Mouse (Mus musculus) CH12F3 (cell line): ENCODE data around the gene Pold1.

Source experiments
- in situ Hi-C: fragments of 300-500 bp; cut with MboI; formaldehyde crosslinking; loops from 2 replicates; pipeline ENCODE4 v1.14.3; 2020; ENCODE audit warnings: low sequenced_read_pairs

Gene Pold1

GRCm38 (mm10) chr7:44547725-44548124 lies 924 bp downstream of the Pold1 start:
- in situ Hi-C loops = no loop called here

- in situ Hi-C loops = no loop called here
Measured at GRCm38 (mm10) chr7:44547041-44547440, 1.6 kb downstream of the Pold1 start.

- in situ Hi-C loops = no loop called here
Measured at GRCm38 (mm10) chr7:44546274-44546673, 2.4 kb downstream of the Pold1 start.

- in situ Hi-C loops = no loop called here
Measured at GRCm38 (mm10) chr7:44543071-44543470, 5.6 kb downstream of the Pold1 start.

GRCm38 (mm10) chr7:44542555-44542954 lies 6.1 kb downstream of the Pold1 start:
- in situ Hi-C loops = no loop called here

GRCm38 (mm10) chr7:44538756-44539624 lies 9.7 kb downstream of the Pold1 start:
- in situ Hi-C loops = no loop called here

GRCm38 (mm10) chr7:44537496-44537895 lies 11.2 kb downstream of the Pold1 start:
- in situ Hi-C loops = no loop called here

GRCm38 (mm10) chr7:44537009-44537408 lies 11.6 kb downstream of the Pold1 start:
- in situ Hi-C loops = no loop called here

- in situ Hi-C loops = no loop called here
Measured at GRCm38 (mm10) chr7:44536590-44536968, 12.1 kb downstream of the Pold1 start.

- in situ Hi-C loops = no loop called here
Measured at GRCm38 (mm10) chr7:44535657-44536589, 12.7 kb downstream of the Pold1 start.

GRCm38 (mm10) chr7:44534656-44535441 lies 13.8 kb downstream of the Pold1 start:
- in situ Hi-C loops = no loop called here

GRCm38 (mm10) chr7:44534242-44534641 lies 14.4 kb downstream of the Pold1 start:
- in situ Hi-C loops = no loop called here

- in situ Hi-C loops = no loop called here
Measured at GRCm38 (mm10) chr7:44533746-44534045, 15.0 kb downstream of the Pold1 start.

GRCm38 (mm10) chr7:44532918-44533745 lies 15.5 kb downstream of the Pold1 start:
- in situ Hi-C loops = no loop called here

- in situ Hi-C loops = no loop called here
Measured at GRCm38 (mm10) chr7:44531946-44532732, 16.5 kb downstream of the Pold1 start, which contains the start of gene Spib. Gene Spib (minus strand): TSS chr7:44532071.

GRCm38 (mm10) chr7:44531207-44531606 lies 17.4 kb downstream of the Pold1 start:
- in situ Hi-C loops = no loop called here

GRCm38 (mm10) chr7:44530507-44530906 lies 18.1 kb downstream of the Pold1 start:
- in situ Hi-C loops = no loop called here

- in situ Hi-C loops = no loop called here
Measured at GRCm38 (mm10) chr7:44529518-44529917, 19.1 kb downstream of the Pold1 start.
